Mouse (Mus musculus) left cerebral cortex, postnatal 10 days (tissue): ENCODE measurements at regions not wholly inside any gene's neighbourhood (a gene's known extent, or its start where the extent isn't known, plus 50 kb on each side); places are given as distances from the start of the nearest gene placed in this dataset.

Source experiments
- DNase-seq, 2 experiments: peaks; one replicate each; pipeline ENCODE4 v3.0.0; 2021 to 2022; ENCODE audit warnings: low spot score in 2 of 2, mixed read lengths in 1 of 2; ENCODE audit errors: extremely low spot score in 1 of 2
- intact Hi-C: fragments of 180-260 bp; cut with DNase I; formaldehyde crosslinking; loops from one replicate; pipeline ENCODE4 v1.15.1; 2025

DNA sequence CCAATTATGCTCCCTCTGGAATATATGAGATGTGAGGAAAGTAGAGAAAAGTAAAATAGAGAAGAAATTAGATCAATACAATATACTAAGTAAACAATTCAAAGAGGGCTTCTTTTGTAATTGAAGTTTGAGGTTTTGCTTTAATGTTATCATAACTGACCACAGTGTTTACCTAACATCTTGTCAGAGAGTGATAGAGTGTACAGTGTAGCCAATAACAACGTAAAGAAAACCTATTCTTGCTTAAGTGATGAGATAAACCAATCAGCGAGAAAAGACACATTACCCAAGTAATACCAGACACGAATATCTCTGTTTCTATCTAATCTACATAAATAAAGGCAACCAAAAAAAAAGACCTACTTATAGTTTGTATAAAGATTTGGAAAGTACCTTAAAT is 577.0 kb downstream of the Efna5 start:
- intact Hi-C loops: no loop called here
- DNase-seq: no peak

DNA sequence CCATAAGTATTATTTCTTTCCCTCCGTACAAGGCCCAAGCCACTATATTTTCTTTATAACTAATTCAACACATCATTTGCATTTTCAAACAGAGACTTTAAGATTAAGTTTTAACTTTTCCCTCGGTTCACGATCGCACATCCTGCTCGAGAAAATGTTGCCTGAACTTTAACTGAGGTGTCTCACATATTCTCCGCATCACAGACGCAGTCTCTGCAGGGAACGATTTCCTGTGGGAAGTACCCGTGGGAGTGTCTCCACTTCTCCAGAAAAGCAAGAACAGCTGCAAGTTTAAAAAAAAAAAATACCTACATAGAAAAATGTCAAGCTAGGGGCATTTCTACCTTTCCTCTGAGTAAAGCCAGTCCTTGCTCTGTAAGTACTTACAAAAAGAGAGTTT is 581.2 kb downstream of the Efna5 start:
- DNase-seq: no peak
- intact Hi-C loops: no loop called here

DNA sequence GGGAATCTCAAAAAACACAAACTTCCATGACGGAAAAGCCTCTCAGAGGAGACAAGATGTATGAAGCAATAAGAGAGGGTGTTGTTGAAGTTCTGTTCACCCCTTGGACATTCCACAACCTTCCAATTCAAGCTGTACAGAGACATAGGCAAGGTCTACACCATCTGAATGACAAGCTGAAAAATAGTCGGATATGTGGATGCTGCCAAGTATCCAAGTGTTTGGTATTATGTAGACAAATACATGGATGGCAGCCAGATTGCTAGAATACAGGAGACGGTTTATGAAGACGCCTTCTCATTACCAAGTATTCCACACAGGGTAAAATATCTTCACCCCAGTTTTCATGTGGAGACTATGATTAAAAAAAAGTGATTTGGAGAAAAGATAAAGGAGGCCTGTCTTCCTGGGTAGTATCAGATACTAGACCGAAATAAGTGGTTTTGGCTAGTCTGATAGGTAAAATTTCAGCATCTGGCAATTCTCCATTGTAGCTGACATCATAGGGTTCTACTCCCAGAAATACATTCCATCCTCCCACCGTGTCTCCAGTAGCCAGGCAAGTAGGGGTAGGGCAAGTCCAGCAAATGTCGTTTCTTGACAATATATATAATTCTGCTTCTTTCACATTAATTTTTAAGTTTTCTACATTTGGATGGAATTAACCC is 583.6 kb downstream of the Efna5 start:
- intact Hi-C loops: no loop called here
- no peak for DNase-seq

DNA sequence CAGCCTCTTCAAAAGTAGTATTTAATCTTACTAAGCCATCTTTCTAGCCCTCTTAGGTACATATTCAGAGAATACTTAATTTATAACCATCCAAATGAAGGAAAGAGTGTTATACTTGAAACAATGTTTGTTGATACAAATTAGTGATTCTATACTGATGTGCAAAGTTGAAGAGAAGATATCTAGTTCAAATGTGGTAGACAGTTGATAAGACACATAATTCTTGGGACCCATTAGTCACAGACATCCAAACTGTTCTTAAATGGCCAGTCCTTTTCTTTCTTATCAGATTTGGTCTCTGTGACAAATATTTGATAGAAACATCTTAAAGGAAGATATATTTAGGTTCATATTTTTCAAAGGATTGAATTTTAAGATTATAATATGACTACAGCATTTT is 585.7 kb downstream of the Efna5 start:
- intact Hi-C loops: no loop called here
- DNase-seq: no peak

DNA sequence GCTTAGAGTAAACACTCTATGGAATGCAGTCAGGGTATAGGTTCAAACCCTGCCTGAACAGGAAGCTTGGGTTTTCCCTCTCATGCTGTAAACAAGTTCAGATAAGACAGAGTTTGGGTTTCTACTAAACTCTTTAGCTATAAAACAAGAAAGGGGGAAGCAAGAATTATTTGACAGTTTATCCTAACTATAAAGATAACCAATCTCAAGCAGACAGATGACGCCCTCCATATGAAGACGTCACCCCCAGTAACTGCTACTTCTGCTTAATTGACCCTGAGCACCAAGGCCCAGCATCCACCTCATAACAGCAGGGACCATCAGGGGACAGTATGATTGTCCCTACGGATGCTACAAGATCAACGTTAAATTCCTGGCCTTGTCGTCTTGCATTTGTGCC is 588.4 kb downstream of the Efna5 start:
- intact Hi-C loops: no loop called here

DNA sequence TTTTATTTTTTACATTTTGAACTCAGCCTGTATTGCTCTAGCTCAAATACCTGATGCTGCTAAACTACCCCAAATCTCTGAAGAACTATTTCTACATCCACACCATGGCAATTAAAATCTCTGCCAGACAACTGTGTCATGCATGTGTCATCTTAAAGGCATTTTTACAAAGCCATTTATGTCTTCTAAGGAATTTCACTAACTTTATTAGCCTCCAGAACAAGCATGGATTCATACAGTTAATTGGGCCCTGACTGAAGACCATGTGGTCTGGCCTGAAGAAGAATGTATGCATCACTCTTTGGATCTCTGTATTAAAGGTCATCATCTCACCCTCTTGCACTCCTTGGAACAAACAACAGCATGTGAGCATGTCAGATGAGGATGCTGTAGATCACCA is 593.5 kb downstream of the Efna5 start:
- no peak for DNase-seq
- intact Hi-C loops: no loop called here

More for the DNA sequence above, 588.4 kb downstream of the Efna5 start:
- no peak for DNase-seq

DNA sequence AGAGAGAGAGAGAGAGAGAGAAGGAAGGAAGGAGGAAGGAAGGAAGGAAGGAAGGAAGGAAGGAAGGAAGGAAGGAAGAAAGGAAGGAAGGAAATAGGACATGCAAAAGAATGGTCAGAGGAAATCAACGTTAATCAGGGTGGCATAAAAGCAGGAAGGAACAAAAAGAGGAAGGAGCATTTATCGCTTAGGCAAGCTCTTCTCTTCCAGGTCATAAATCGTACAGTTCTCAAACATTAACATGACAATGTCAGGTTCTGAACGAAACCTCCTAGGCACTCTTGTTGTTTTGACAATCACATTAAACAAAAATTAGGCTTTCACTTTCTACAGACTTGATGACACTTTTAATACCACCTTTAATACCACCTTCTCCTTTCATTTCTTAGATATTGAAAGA is 594.0 kb downstream of the Efna5 start:
- intact Hi-C loops: no loop called here

DNA sequence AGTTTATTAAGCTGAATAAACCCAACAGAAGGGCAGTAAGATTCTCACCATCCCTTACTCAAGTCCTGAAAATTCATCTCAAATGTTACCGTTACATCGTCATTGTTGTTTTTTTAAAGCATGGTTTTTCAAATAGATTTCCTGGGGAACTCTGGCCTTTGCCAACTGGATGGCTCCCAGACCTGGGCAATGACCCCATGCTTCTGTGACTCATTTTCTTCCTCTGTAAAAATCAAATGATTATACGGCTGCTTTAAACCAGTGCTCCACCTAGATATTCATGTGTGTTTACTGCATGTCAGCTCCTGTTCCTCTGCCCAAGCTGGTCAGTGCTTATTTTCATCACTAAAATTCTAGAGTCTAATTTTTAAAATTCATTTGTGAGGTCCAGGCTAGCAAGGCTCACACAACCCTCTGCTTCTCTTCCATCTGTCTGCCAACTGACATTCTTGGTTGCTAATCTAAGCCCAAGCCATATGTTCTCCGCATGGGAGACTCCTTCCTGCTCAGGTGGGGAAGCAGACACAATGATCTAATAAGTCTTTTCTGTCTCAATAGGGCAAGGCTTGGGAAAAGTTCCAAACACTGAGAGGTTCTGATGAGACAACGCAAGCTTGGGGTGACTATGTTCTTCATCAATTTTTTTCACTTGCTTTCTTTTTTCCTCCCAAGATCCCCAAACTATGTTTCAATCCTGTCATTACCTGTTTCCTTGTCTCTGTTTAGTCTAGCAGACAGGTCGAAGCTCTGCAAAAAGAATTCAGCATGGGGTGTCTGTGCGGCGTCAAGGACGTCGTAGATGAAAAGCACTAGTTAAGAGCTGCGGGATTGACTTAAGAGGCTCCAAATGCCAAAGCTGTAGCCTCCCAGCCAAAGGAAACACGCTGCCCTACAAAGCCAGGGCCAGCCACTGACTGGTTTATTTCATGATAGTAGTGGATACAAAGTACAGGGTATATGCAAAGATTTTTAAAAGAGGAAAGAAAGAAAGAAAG is 594.7 kb downstream of the Efna5 start:
- intact Hi-C loops: no loop called here
- no peak for DNase-seq

More for the DNA sequence above, 594.0 kb downstream of the Efna5 start:
- DNase-seq: no peak

DNA sequence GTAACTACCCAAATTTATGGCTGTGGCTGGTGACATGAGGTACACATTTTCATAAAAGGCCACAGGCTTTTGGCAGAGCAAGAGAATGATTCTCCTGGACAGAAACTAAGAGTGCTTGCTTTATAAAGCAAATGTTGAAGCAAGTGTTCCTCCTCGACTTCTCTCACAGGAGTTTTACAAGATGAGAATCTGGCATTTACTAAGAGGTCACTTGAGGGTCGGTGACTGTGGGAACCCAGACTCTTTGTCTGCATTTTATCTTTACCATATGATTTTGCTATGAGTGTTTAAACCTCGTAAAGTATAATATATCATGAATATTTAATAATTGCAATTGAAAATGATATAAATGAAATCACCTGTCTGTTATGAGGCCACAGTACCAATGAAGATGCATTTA is 600.9 kb downstream of the Efna5 start:
- intact Hi-C loops: no loop called here
- no peak for DNase-seq

DNA sequence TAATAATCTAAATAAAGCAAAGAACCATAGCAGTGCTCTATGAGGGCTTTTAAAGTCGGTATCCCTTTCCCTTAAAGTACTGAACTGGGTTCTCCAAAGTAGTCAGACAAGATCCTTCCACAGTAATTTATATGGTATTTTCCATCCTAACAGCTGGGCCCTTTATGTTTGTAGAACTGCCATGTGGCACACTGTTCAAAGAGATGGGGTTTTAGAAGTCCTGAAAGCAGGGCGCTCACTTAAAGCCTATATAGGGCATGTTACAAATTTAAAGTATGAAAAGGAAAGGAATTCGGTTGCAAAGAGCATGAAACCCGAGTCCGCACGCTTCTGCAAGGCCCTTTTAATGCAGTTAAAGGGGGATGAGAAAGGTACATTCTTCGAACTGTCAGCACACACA is 609.7 kb downstream of the Efna5 start:
- intact Hi-C loops: no loop called here
- no peak for DNase-seq

DNA sequence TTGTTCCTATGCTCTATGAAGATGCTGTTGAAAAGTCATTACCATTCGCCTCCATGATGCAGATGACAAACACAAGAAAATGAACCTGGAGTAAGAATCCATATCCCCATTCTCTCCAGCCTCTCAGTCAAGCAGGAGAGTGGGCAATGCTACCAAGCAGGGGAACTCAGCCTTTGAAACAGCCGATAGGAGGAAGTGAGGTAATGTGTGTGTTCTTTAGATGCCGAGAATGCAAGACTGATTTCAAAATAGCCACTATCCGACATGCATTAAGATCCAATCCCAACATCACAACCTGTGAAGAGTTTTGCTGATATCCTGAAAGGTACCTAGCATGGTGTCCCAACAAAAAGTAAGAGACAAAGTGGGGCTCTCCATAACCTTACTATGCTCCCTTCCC is 611.8 kb downstream of the Efna5 start:
- no peak for DNase-seq
- intact Hi-C loops: no loop called here

DNA sequence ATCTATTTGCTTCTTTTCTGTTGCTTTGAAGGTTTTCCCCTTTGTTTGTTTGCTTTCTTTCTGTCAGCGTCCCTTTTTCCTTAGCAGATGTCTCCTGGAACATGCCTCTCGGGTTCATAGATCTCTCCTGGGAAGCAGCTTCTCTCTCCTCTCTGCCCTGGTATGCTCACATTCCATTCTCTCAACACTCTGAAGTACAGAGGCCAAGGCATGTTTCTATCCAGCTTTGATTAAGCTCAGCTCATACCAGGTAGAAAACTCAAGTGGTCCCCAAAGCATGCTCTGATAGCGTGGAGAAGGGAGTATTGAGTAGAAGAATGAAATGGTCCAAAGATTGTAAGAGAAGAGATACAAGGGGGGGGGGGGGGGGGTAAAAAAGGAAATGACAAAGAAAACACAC is 627.7 kb downstream of the Efna5 start:
- intact Hi-C loops: no loop called here
- DNase-seq: no peak

DNA sequence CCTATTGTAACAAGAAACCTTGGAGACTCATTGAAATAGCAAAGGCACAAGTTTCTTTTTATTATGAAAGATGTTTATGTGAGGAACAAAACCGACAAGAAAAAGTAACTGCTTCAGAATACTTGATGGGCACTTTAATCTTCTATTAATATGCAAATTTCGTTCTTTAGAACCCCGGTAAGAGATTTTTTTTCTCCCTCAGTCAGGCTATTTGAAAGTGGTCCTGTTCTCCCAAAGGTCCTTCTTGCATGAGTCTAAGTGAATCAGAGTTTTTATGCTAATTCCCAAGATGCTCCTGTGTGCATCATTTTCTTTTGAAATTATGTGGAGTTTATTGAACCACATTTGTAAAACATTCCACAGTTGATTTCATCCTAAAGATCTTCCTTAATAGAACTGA is 633.1 kb downstream of the Efna5 start:
- intact Hi-C loops: no loop called here
- no peak for DNase-seq

DNA sequence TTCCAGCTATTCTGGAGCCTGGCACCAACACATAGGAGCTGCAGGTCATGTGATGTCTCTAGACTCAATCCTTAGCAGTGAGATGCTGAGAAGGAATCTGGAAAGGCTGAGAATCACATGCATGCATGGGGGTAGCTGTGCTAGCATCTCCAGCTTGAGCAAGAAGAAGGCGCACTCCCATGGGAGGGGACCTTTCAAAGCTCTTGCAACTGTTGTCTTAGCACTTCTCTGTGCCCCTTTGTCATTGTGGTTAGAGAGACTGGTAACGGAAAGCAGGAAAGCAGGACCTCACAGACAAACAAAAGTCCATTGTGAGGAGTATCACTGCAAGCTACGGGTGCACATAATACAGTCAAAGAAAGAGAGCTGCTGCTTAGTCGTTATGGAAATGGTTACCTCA is 634.5 kb downstream of the Efna5 start:
- intact Hi-C loops: no loop called here
- no peak for DNase-seq

DNA sequence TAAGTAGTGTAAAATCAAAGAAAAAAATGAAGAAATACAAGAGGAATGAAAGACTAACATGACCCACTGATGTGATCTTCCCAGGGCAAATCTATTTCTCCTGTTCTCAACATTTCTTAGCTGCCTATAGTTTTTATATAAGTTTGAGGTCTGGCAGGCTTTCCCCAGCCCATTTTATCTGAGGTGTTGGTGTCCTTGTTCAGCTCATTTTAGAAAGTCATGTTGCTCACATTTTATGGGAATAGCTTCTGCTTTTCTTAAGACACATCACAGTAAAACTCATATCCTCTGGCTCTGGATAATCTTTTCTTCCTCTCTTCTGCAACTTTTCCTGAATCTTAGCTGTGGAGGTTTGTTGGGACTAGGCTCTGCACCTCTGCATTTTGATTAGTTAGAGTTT is 650.2 kb downstream of the Efna5 start:
- intact Hi-C loops: no loop called here
- DNase-seq: no peak

DNA sequence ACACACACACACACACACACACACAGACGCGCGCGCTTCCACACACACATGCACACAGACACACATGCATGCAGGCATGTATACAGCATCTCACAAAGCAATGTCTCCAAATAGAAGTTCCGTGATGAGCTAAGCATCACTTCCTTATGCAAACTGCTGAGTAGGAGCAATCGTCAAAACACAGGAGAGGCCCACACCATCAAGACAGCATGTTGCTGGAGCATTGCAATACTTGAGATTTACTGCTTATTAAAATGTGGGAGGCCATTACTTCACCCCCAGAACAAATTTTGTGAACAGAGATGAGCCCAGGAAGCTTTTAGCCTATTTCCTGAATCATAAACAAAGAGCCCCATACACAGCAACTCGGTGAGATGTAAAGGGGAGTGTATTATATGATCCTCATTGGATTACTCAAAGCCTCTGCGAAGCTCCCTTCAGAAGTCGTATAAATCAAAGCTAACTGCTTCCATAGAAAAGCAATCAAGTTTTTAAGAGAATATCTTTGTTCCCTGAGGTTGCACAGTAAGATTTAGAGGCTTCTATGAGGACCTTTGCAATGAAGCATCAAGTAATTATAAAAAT is 670.6 kb downstream of the Efna5 start:
- intact Hi-C loops: no loop called here

DNA sequence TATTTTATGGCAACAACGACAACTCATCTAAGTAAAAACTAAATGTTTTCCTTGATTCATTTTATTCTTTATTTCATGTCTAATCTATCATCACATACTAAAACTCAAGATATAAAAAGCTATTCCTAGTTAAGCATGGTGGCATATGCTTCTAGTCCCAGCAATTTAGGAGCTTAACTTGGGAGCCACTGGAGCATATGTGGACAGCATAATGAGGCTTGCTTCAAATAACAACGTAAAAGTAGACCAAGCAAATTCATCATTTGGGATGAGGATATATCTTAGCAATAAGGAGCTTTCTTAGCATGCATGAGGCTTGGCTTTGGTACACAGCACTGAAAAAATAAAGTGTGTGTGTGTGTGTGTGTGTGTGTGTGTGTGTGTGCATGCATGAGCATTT is 678.5 kb downstream of the Efna5 start:
- intact Hi-C loops: no loop called here
- peak in 1 of 2 experiments; percentile 31 for DNase-seq

More for the DNA sequence above, 670.6 kb downstream of the Efna5 start:
- DNase-seq: no peak

DNA sequence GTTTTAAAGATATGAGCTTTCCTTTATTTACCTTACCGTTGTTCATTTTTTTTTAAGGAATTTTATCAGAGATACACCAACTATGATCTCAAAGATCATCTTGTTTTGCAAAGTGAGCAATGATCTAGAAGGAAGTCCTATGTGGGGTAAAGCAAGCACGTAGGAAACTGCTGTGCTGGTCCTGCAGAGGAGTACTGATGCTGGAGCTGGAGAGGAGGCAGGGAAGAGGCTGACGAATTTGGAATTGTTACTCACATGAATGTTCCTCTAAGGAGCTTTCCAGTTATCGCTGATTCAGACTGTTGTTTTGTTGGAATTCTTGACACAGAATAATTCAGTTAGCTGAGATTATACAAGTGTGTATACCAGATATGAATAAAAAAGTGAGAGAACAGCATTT is 680.6 kb downstream of the Efna5 start:
- DNase-seq: no peak
- intact Hi-C loops: no loop called here

DNA sequence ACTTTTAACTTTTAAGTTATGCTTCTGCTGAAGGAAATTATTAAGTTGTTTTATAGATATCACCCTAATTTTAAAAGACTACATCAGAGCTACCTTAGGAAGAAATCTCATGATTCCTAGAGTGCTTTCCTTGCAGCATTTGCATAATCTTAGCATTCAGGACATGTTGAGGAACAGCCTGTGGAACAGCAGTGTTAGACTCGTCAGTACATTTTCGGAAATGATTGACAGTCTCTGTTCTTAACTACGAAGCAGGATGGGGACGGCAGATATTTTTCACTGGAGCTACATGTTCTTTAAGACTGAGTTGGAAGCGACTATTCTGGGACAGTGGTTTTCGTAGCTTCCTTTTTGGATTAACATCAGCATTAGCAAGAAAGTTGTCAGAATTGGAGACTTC is 681.6 kb downstream of the Efna5 start:
- peak in 1 of 2 experiments; percentile 12 for DNase-seq
- intact Hi-C loops: no loop called here
